Mouse (Mus musculus): ENCODE data around the gene Nexn.

The Nexn gene

DNA sequence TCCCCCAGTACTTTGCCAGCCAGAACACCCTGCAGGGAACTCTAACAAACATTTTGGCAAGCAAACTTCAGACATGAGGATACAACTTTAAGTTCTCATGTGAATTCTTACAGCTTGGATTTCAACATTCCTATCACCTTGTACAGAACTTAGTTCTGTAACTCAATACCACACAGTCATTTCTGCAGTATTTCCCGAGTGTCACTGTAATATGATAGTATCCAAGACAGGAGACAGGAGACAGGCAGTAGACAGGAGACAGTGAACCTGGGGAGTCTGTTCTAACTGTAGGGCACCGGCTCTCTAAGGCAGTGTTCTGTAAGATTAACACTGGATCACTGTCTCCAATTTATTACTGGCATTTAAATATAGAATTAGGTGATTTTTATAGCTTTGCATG lies 12.3 kb upstream of the Nexn start:
- 83% methylated on average over 2 of the region's 2 CpGs for WGBS

DNA sequence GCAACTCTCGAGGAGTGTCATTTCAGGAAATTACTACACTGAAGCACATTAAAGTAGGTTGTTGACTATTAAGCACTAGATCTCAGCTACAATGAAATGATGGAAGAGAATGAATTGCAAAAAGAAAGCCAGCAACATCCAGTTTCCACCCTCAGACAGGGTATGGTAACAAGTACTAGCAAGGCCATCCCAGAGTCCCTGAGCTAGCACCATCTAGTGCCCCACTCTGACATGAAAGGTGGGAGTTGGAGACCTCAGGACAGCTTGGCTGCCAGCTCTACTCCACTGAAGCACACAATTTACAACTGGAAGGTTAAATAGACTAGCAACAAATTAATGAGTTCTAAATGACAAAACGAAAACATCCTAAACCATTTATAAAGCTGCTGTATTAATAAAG lies 11.8 kb upstream of the Nexn start:
- WGBS, result 95% methylated on average over 2 of the region's 2 CpGs

DNA sequence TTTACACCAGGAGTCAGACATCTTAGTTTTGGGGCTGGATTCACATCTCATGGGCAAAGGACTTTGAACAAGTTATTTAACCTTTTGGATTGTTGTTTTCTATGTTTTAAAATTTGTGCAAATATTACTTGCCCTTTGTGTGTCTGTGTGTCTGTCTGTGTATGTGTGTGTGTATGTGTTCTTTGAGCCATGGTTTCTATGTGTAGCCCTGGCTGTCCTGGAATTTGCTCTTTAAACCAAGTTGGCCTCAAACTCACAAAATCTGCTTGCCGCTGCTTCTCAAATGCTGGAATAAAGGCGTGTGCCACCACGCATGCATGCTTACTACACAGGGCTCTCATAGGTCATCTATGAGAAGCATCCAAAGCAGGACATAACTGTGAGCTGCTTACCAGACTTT lies 10.8 kb upstream of the Nexn start:
- WGBS, result 96% methylated on average over 3 of the region's 3 CpGs

- 82% methylated on average over 8 of the region's 8 CpGs for WGBS
Observed at GRCm38 (mm10) chr3:152275008-152275407, 8.9 kb upstream of the Nexn start.

DNA sequence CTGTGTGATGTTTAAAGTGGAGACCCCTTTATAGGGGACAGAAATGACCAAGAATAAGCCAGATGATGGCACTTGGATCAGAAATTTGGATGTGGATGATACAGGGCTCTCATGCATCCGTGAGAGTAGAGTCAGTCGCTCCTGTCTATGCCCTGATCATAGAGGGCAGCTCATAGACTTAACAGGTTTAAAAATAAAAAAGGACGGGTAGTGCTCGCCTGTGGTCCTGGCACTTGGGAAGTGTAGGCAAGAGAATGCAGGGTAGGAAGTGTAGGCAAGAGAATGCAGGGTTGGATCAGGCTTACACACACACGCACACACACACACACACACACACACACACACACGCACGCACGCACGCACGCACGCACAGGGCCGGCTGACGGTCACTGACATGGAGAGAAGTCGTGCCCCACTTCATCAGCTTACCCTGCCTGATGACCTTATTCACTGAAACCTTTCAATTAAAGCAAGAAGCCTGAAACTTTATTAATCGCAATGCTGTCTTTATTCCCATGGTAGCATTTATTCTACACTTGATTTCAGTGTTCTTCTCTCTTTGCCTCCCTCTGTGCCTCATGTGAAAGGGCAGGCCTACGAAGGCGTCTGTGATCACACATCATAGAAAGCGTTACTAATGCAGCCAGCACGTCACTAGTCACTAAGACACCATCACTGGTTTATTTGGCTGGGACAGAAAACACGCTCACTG lies 7.0 kb upstream of the Nexn start:
- 86% methylated on average over 20 of the region's 20 CpGs for WGBS

DNA sequence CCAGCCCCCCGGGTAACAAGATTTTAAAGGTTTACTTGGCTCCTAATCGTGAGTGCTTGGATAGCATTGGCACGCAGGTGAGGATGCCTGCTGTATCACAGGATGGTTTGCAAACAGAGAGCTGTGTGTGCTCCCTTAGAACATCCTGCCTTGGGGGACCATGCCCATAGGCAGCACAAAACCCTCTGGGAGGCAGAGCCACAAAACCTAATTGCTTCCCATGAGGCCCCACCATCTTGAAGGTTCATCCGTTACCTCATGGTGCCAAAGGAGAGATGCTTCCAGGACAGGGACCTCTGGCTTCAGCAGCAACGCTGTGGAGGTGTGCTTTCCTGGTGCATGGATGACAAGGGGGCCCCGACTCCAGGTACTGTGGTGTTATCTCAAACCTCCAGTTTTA lies 5.7 kb upstream of the Nexn start:
- 87% methylated on average over 6 of the region's 6 CpGs for WGBS

GRCm38 (mm10) chr3:152271071-152271710 lies 5.0 kb upstream of the Nexn start:
- 94% methylated on average over 10 of the region's 10 CpGs for WGBS

GRCm38 (mm10) chr3:152268099-152268498 lies 1.9 kb upstream of the Nexn start:
- WGBS, result 94% methylated on average over 14 of the region's 14 CpGs

GRCm38 (mm10) chr3:152265351-152266035 lies 657 bp downstream of the Nexn start:
- WGBS, result 2% methylated on average over 63 of the region's 63 CpGs

DNA sequence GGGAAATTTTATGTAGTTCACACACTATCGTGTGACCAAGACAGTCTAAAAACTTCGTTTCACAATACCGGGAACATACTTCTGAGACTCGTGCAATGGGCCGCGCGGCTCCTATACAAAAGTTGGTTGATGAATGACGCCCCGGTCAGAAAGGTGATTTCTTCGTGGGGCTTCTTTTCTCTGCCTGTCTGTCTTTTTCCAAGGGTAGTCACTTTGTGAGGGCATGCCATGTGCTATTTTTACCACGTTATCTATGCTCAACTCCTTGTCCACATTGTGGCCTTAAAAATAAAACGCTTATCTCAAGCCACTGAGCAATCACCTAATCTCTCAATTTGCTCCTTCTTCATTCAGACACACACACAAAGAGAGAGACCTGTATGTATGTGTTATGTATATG lies 1.3 kb downstream of the Nexn start:
- 76% methylated on average over 12 of the region's 12 CpGs for WGBS

GRCm38 (mm10) chr3:152264374-152264773 lies 1.8 kb downstream of the Nexn start:
- WGBS, result 78% methylated on average over 10 of the region's 10 CpGs

DNA sequence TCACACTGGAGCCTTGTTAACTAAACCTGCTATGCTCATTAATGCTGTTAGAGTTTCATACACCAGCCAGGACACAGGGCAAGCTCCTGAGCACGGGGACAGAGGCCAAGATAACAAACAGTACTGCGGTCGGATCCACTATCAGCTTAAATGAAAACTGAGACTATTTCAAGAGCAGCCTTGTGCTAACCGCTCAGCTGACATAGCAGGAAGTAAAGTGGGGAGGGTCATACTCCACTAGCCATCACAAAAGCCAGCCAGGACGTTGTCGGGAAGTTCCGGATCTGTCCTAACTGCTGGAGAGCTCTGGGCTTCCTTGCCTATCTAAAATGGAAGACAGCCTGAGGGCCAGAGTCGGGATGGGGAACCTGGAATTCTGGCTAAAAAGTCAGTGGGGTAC lies 4.2 kb downstream of the Nexn start:
- WGBS, result 52% methylated on average over 8 of the region's 8 CpGs

GRCm38 (mm10) chr3:152261436-152261835 lies 4.7 kb downstream of the Nexn start:
- WGBS, result 57% methylated on average over 8 of the region's 8 CpGs

GRCm38 (mm10) chr3:152260362-152260761 lies 5.8 kb downstream of the Nexn start:
- 88% methylated on average over 1 of the region's 1 CpGs for WGBS

DNA sequence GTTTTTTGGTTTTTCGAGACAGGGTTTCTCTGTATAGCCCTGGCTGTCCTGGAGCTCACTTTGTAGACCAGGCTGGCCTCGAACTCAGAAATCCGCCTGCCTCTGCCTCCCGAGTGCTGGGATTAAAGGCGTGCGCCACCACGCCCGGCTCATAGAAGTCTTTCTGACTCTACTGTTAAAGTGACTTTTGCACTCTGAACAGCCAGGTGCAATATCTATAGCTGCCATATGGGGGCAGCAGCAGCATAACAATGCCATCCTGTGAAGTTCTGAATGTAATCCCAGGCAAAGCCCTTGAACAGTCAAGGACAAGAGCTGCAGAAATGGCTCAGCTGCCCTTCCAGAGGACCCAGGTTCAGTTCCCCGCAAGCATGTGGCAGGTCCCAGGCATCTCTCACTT lies 6.7 kb downstream of the Nexn start:
- 28% methylated on average over 8 of the region's 9 CpGs for WGBS

DNA sequence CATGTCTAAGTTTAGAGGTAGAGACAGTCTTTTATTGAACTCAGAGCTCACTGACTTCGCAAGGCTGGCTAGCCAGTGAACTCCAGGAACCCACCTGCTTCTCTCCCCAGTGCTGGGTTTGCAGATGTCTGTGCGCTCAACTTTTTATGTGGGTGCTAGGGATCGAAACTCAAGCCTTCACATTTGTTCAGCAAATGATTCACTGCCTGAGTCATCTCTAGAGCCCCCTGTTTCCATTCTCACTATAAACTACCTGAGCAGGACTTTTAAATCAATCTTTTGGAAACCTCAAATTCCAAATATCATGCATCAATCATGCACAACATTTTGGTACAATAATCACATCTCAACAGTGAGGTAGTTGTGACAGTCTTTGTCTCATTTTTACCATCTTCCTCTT lies 8.6 kb downstream of the Nexn start:
- 80% methylated on average over 3 of the region's 3 CpGs for WGBS

- WGBS, result 80% methylated on average over 1 of the region's 1 CpGs
Observed at GRCm38 (mm10) chr3:152250487-152250886, 15.7 kb downstream of the Nexn start.

- 90% methylated on average over 12 of the region's 12 CpGs for WGBS
Observed at GRCm38 (mm10) chr3:152247708-152248107, 18.4 kb downstream of the Nexn start.

GRCm38 (mm10) chr3:152245273-152245910 lies 20.8 kb downstream of the Nexn start:
- WGBS, result 70% methylated on average over 5 of the region's 5 CpGs

DNA sequence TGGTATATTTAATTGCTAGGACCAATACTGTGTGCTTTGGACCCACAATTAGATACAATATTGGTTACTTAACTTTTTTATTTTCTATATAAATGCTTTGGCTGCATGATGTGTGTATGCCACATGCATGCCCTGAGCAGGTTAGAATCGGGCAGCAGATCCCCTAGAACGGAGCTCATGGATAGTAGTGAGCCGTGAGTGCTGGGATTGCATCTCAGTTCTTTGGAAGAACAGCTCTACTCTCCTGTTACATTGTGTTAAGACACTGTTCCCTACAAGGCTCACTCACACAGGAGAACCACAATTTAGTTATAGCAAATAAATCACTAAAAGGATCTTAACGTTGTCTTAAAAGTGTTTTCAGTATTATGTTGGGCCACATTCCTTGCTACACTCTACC lies 22.8 kb downstream of the Nexn start:
- 81% methylated on average over 4 of the region's 4 CpGs for WGBS

GRCm38 (mm10) chr3:152241098-152241497 lies 25.1 kb downstream of the Nexn start:
- WGBS, result 82% methylated on average over 3 of the region's 3 CpGs

DNA sequence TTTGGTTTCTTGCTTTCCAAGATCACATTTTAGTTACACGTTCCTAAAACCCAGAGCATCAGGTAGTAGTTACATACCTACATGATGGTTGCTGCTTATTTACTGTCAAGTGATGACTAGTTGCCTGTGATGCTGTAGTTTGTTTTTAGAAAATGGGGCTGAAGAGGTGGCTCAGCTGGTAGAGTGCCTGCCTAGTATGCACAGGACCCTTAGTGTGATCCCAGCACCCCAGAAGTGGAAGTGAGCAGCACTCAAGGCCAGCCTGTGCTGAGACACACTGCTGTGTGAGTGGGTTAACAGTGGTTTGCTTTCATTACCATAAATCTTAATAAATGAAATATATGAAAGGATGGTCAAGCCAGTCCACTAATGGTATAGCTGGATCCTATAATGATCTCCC lies 26.6 kb downstream of the Nexn start:
- WGBS, result 98% methylated on average over 1 of the region's 1 CpGs

GRCm38 (mm10) chr3:152238836-152239235 lies 27.3 kb downstream of the Nexn start:
- 55% methylated on average over 2 of the region's 2 CpGs for WGBS
